Mouse (Mus musculus): Measurements from ENCODE around the gene Morf4l2.
"Not testable (repeated sequence)": the region's sequence is repeated elsewhere in the genome, so short reads cannot be mapped to it uniquely, and the experiment has no call there.

Gene Morf4l2

GRCm38 (mm10) chrX:136743459-136743858 lies at the start of gene Morf4l2:
Gene Morf4l2 (minus strand): TSS chrX:136743690.
- DNase-seq: peak in 1 of 2 experiments; percentile 1

GRCm38 (mm10) chrX:136789446-136789845 lies 46.0 kb upstream of the Morf4l2 start:
- DNase-seq: peak; percentile 3 to 38

- no peak for DNase-seq
Measured at GRCm38 (mm10) chrX:136780041-136780440, 36.6 kb upstream of the Morf4l2 start, which contains the start of gene Glra4. Gene Glra4 (minus strand): TSS chrX:136780141.

- no peak for DNase-seq
Measured at GRCm38 (mm10) chrX:136779262-136779661, 35.8 kb upstream of the Morf4l2 start.

- no peak for DNase-seq
Measured at GRCm38 (mm10) chrX:136778046-136778445, 34.6 kb upstream of the Morf4l2 start.

GRCm38 (mm10) chrX:136773035-136773434 lies 29.5 kb upstream of the Morf4l2 start:
- DNase-seq: no peak

GRCm38 (mm10) chrX:136761103-136762074 lies 17.9 kb upstream of the Morf4l2 start:
- DNase-seq: no peak

GRCm38 (mm10) chrX:136755464-136755863 lies 12.0 kb upstream of the Morf4l2 start:
- DNase-seq: no peak

GRCm38 (mm10) chrX:136749329-136749728 lies 5.8 kb upstream of the Morf4l2 start:
- DNase-seq: no peak

GRCm38 (mm10) chrX:136744663-136745062 lies 1.2 kb upstream of the Morf4l2 start:
- no peak for DNase-seq

GRCm38 (mm10) chrX:136742661-136743103 lies 808 bp downstream of the Morf4l2 start:
- peak; percentile 59 to 62 for DNase-seq

GRCm38 (mm10) chrX:136742241-136742640 lies 1.2 kb downstream of the Morf4l2 start:
- DNase-seq: peak in 1 of 2 experiments; percentile 12

- peak in 1 of 2 experiments; percentile 66 for DNase-seq
Measured at GRCm38 (mm10) chrX:136741651-136742201, 1.8 kb downstream of the Morf4l2 start.

GRCm38 (mm10) chrX:136740791-136741650 lies 2.5 kb downstream of the Morf4l2 start:
- DNase-seq: peak; percentile 94 to 97

- DNase-seq: no peak
Measured at GRCm38 (mm10) chrX:136740087-136740790, 3.3 kb downstream of the Morf4l2 start.

- DNase-seq: no peak
Measured at GRCm38 (mm10) chrX:136732016-136732415, 11.5 kb downstream of the Morf4l2 start.

- DNase-seq: not testable (repeated sequence)
Measured at GRCm38 (mm10) chrX:136714742-136715474, 28.6 kb downstream of the Morf4l2 start.

GRCm38 (mm10) chrX:136708782-136709181 lies 34.7 kb downstream of the Morf4l2 start:
- no peak for DNase-seq

GRCm38 (mm10) chrX:136708168-136708681 lies 35.3 kb downstream of the Morf4l2 start:
- DNase-seq: peak; percentile 6 to 7

GRCm38 (mm10) chrX:136707446-136708167 lies 35.9 kb downstream of the Morf4l2 start, which contains the start of gene Tceal1:
Gene Tceal1 (plus strand): TSS chrX:136707982.
- peak; percentile 37 to 66 for DNase-seq

All from kidney, adult 8-10 months (tissue).